Mouse (Mus musculus): ENCODE data around the gene Ndufs8. TPM values are rescaled to one million over a fixed set of nuclear protein-coding genes. Genes with fewer than 3 reads are reported as not detected.

Gene Ndufs8
- polyA plus RNA-seq, 1 experiment from 2014 or later: 279 TPM

GRCm38 (mm10) chr19:3927989-3928388 lies 15.4 kb upstream of the Ndufs8 start:
- Histone ChIP-seq H3K9me3 (no peaks in the 10 kb centered on the region), H3K4me3 (no peak overlapping the region), H3K27ac (no peak overlapping the region; the same call in 1 of the 2 replicates), H3K4me1 (replicated peaks) (peaks cover 38% of the 10 kb centered on the region), H3K27me3 (ENCODE audit: insufficient read depth, poor library complexity, severe bottlenecking) (no peaks in the 10 kb centered on the region), H3K36me3 (no peaks in the 10 kb centered on the region)
- DNase-seq (ENCODE audit: low spot score): no peak
- WGBS: 91% methylated on average over 4 of the region's 4 CpGs

DNA sequence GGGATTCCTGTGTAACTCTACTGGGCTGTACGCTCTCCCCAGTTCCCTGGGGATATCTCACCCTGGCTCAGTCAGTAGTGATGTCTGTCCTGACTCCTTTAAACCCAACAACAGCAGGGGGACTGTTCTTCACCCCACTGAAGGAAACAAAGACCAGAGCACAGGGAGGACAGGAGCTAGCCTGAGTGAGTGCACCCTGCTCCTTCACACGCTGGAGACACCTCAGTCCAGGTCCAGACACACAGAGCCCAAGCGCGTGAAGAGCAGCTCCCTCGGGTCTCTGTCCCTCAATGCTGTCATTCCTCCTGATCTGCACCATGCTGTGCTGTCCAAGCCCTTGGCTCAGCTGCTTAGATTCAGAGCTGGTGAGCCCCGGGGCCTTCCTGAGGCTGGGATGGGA lies 14.1 kb upstream of the Ndufs8 start:
- DNase-seq (ENCODE audit: low spot score): no peak
- WGBS: 71% methylated on average over 6 of the region's 6 CpGs
- Histone ChIP-seq H3K4me1 (replicated peaks) (peaks cover 41% of the 10 kb centered on the region), H3K27ac (0 out of 2 replicates have a peak overlapping the region, but pooled peaks have one; percentile 6), H3K9me3 (no peaks in the 10 kb centered on the region), H3K27me3 (ENCODE audit: insufficient read depth, poor library complexity, severe bottlenecking) (no peaks in the 10 kb centered on the region), H3K4me3 (no peak overlapping the region), H3K36me3 (no peaks in the 10 kb centered on the region)

DNA sequence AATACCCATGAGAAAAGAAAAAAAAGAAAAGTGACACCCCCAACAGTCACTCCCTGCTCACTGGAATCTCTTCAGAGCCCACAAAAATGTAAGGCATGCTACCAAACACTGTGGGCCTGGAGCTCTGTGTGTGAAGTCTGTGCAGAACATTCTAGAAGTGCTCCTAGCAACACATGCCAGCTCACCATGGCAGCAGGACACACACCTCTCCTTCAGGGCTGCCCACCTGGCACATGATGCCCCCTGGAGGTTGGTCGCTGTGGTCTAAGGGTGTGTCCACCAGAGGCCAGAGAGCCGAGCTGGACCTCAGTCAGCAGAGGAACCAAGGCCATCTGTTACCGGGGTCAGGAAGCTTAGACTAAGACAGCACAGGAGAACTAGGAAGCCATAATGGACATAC lies 13.7 kb upstream of the Ndufs8 start:
- WGBS: 69% methylated on average over 3 of the region's 3 CpGs
- Histone ChIP-seq H3K4me3 (no peak overlapping the region), H3K36me3 (no peaks in the 10 kb centered on the region), H3K9me3 (no peaks in the 10 kb centered on the region), H3K27ac (0 out of 2 replicates have a peak overlapping the region, but pooled peaks have one; percentile 6), H3K4me1 (replicated peaks) (peaks cover 41% of the 10 kb centered on the region), H3K27me3 (ENCODE audit: insufficient read depth, poor library complexity, severe bottlenecking) (no peaks in the 10 kb centered on the region)
- no peak for DNase-seq (ENCODE audit: low spot score)

- H3K4me1 ChIP-seq (replicated peaks): peaks cover 41% of the 10 kb centered on the region
- no peaks in the 10 kb centered on the region for H3K9me3 ChIP-seq
- no peaks in the 10 kb centered on the region for H3K27me3 ChIP-seq (ENCODE audit: insufficient read depth, poor library complexity, severe bottlenecking)
- WGBS: 87% methylated on average over 6 of the region's 6 CpGs
- DNase-seq (ENCODE audit: low spot score): no peak
- no peak overlapping the region for H3K27ac ChIP-seq
- H3K36me3 ChIP-seq: no peaks in the 10 kb centered on the region
- H3K4me3 ChIP-seq: no peak overlapping the region
Observed at GRCm38 (mm10) chr19:3925859-3926258, 13.3 kb upstream of the Ndufs8 start.

DNA sequence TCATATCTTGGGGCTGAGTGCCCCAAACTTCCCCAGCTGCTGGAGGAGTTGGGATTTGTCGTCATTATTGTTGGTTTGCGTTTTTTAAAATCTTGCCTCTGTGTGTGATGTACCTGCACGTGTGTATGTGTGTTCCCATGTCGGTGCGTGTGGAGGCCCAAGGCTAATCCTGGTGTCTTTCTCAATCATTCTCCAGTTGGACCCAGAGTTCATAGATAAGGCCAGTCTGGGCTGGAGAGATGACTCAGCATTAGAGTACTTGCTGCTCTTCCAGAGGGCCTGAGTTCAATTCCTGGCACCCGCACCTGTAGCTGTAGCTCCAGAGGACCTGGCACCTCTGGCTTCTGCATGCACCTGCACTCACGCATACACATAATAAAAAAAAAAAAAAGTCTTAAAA lies 12.3 kb upstream of the Ndufs8 start:
- Histone ChIP-seq H3K9me3 (no peaks in the 10 kb centered on the region), H3K27ac (no peak overlapping the region), H3K27me3 (ENCODE audit: insufficient read depth, poor library complexity, severe bottlenecking) (no peaks in the 10 kb centered on the region), H3K4me3 (no peak overlapping the region), H3K36me3 (no peaks in the 10 kb centered on the region), H3K4me1 (replicated peaks) (peaks cover 39% of the 10 kb centered on the region)
- WGBS: 94% methylated on average over 7 of the region's 7 CpGs
- DNase-seq (ENCODE audit: low spot score): no peak

- no peak for DNase-seq (ENCODE audit: low spot score)
- H3K36me3 ChIP-seq: no peaks in the 10 kb centered on the region
- peak overlapping the region; percentile 62 for H3K27ac ChIP-seq
- peaks cover 37% of the 10 kb centered on the region for H3K4me1 ChIP-seq (replicated peaks)
- H3K9me3 ChIP-seq: no peaks in the 10 kb centered on the region
- WGBS: 82% methylated on average over 8 of the region's 8 CpGs
- H3K4me3 ChIP-seq: no peak overlapping the region
- no peaks in the 10 kb centered on the region for H3K27me3 ChIP-seq (ENCODE audit: insufficient read depth, poor library complexity, severe bottlenecking)
Observed at GRCm38 (mm10) chr19:3924190-3924589, 11.6 kb upstream of the Ndufs8 start.

DNA sequence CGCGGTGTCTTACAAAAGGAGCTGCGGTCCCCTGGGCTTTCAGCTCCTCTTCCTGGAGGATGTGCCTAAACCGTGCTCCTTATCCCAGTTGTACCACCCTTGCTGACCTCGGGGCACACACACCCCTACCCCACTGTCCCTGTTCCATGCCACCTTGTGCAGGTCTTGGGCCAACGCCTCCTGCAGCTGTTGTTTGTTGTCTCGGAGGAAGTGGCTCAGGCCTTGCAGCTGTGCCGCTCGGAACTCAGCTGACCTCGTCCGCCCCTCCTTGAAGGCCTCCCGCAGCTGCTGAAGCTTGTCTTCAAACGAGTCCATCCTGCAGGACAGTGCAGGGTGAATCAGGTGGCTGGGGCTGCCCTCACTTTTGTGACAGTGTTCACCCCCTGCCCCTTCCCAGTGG lies 11.0 kb upstream of the Ndufs8 start:
- Histone ChIP-seq H3K27ac (peak overlapping the region; percentile 62), H3K4me1 (replicated peaks) (peaks cover 38% of the 10 kb centered on the region), H3K36me3 (no peaks in the 10 kb centered on the region), H3K9me3 (no peaks in the 10 kb centered on the region), H3K27me3 (ENCODE audit: insufficient read depth, poor library complexity, severe bottlenecking) (no peaks in the 10 kb centered on the region), H3K4me3 (no peak overlapping the region)
- peak; percentile 29 for DNase-seq (ENCODE audit: low spot score)
- 50% methylated on average over 13 of the region's 13 CpGs for WGBS

GRCm38 (mm10) chr19:3922661-3923371 lies 10.2 kb upstream of the Ndufs8 start:
- no peaks in the 10 kb centered on the region for H3K36me3 ChIP-seq
- peak overlapping the region; percentile 62 for H3K27ac ChIP-seq
- H3K4me3 ChIP-seq: no peak overlapping the region
- 64% methylated on average over 10 of the region's 10 CpGs for WGBS
- H3K9me3 ChIP-seq: no peaks in the 10 kb centered on the region
- peaks cover 41% of the 10 kb centered on the region for H3K4me1 ChIP-seq (replicated peaks)
- no peaks in the 10 kb centered on the region for H3K27me3 ChIP-seq (ENCODE audit: insufficient read depth, poor library complexity, severe bottlenecking)
- no peak for DNase-seq (ENCODE audit: low spot score)

- H3K36me3 ChIP-seq: no peaks in the 10 kb centered on the region
- no peaks in the 10 kb centered on the region for H3K9me3 ChIP-seq
- no peak overlapping the region for H3K4me3 ChIP-seq
- H3K27ac ChIP-seq: no peak overlapping the region
- H3K4me1 ChIP-seq (replicated peaks): peaks cover 30% of the 10 kb centered on the region
- H3K27me3 ChIP-seq (ENCODE audit: insufficient read depth, poor library complexity, severe bottlenecking): no peaks in the 10 kb centered on the region
- no peak for DNase-seq (ENCODE audit: low spot score)
Observed at GRCm38 (mm10) chr19:3919928-3920327, 7.4 kb upstream of the Ndufs8 start.

- WGBS: 77% methylated on average over 11 of the region's 11 CpGs
- H3K9me3 ChIP-seq: no peaks in the 10 kb centered on the region
Observed at GRCm38 (mm10) chr19:3916727-3917126, 4.2 kb upstream of the Ndufs8 start.

GRCm38 (mm10) chr19:3914535-3914934 lies 2.0 kb upstream of the Ndufs8 start:
- no peak overlapping the region for H3K4me3 ChIP-seq
- H3K4me1 ChIP-seq (replicated peaks): peaks cover 34% of the 10 kb centered on the region
- H3K9me3 ChIP-seq: no peaks in the 10 kb centered on the region
- 93% methylated on average over 5 of the region's 5 CpGs for WGBS
- peaks cover 16% of the 10 kb centered on the region for H3K36me3 ChIP-seq
- no peak for DNase-seq (ENCODE audit: low spot score)
- H3K27ac ChIP-seq: no peak overlapping the region
- H3K27me3 ChIP-seq (ENCODE audit: insufficient read depth, poor library complexity, severe bottlenecking): no peaks in the 10 kb centered on the region

More at GRCm38 (mm10) chr19:3916727-3917126, 4.2 kb upstream of the Ndufs8 start:
- Histone ChIP-seq H3K27me3 (ENCODE audit: insufficient read depth, poor library complexity, severe bottlenecking) (no peaks in the 10 kb centered on the region), H3K36me3 (no peaks in the 10 kb centered on the region), H3K4me1 (replicated peaks) (peaks cover 32% of the 10 kb centered on the region), H3K4me3 (no peak overlapping the region), H3K27ac (no peak overlapping the region)
- no peak for DNase-seq (ENCODE audit: low spot score)

DNA sequence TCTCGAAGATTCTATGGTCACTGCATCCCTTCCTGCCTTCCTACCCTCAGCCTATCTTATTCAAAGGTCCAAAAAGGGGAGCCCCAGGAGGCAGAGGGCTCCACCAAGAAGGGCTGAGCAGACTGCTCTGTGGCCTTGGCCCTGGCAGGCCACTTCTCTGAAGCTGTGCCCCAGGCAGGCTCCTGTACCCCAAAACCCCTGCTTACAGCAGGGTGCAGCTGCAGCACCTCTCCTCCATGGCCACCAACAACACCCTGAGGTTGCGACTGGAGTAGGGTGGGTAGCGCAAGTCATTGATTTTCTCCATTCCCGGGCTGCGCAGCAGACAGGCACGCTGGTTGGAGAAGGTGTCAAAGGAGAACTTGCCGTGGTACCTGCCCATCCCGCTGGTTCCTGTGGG lies 1.1 kb upstream of the Ndufs8 start:
- Histone ChIP-seq H3K27me3 (ENCODE audit: insufficient read depth, poor library complexity, severe bottlenecking) (no peaks in the 10 kb centered on the region), H3K4me3 (peak overlapping the region; percentile 67), H3K36me3 (peaks cover 25% of the 10 kb centered on the region), H3K27ac (peak overlapping the region; percentile 91), H3K4me1 (replicated peaks) (peaks cover 26% of the 10 kb centered on the region), H3K9me3 (no peaks in the 10 kb centered on the region)
- DNase-seq (ENCODE audit: low spot score): no peak
- 90% methylated on average over 8 of the region's 8 CpGs for WGBS

- H3K4me1 ChIP-seq (replicated peaks): peaks cover 47% of the 10 kb centered on the region
- WGBS: 82% methylated on average over 5 of the region's 5 CpGs
- H3K4me3 ChIP-seq: no peak overlapping the region
- no peaks in the 10 kb centered on the region for H3K9me3 ChIP-seq
- H3K36me3 ChIP-seq: peaks cover 35% of the 10 kb centered on the region
- no peak for DNase-seq (ENCODE audit: low spot score)
- H3K27ac ChIP-seq: no peak overlapping the region
- H3K27me3 ChIP-seq (ENCODE audit: insufficient read depth, poor library complexity, severe bottlenecking): peaks cover 9% of the 10 kb centered on the region; the same call in 1 of the 2 replicates
Observed at GRCm38 (mm10) chr19:3910206-3910605, 2.4 kb downstream of the Ndufs8 start.

Data from hindbrain, embryonic 10.5 days (tissue).